Mouse (Mus musculus) hindbrain, postnatal 0 days (tissue): Measurements from ENCODE around the gene Eml4. TPM values are rescaled to one million over a fixed set of nuclear protein-coding genes. Genes with fewer than 3 reads are reported as not detected.

Experiments
- ATAC-seq: fragments of 200-750 bp; cut with Nextera tagmentation; 2 replicates; pipeline ENCODE4 v1.8.0; 2017; ENCODE audit warnings: mild to moderate bottlenecking, moderate TSS enrichment, moderate library complexity
- DNase-seq: peaks from one replicate; pipeline ENCODE4 v3.0.0-alpha.2; 2015; ENCODE audit warnings: low spot score
- H3K27ac ChIP-seq: fragments of 300-500 bp; sonication (generic); 2 replicates; pipeline ENCODE4 v1.5.1; 2014; ENCODE audit warnings: mild to moderate bottlenecking
- H3K27me3 ChIP-seq: fragments of 300-500 bp; sonication (generic); 2 replicates; pipeline ENCODE4 v1.6.1; 2014; ENCODE audit warnings: low read length, mixed read lengths; ENCODE audit not compliant: insufficient read depth
- H3K36me3 ChIP-seq: fragments of 300-500 bp; sonication (generic); 2 replicates; pipeline ENCODE4 v1.6.1; 2014; ENCODE audit warnings: low read length, mixed read lengths; ENCODE audit not compliant: insufficient read depth
- H3K4me1 ChIP-seq: fragments of 300-500 bp; sonication (generic); 2 replicates; pipeline ENCODE4 v1.6.1; 2014; ENCODE audit warnings: antibody characterized with exemption, low read length, mixed read lengths; ENCODE audit not compliant: insufficient read depth
- H3K4me2 ChIP-seq: fragments of 300-500 bp; sonication (generic); 2 replicates; pipeline ENCODE4 v1.6.1; 2014; ENCODE audit warnings: low read depth, mild to moderate bottlenecking, low read length, moderate library complexity, mixed read lengths
- H3K4me3 ChIP-seq: fragments of 300-500 bp; sonication (generic); 2 replicates; pipeline ENCODE4 v1.5.1; 2014; ENCODE audit warnings: low read length
- H3K9ac ChIP-seq: fragments of 300-500 bp; sonication (generic); replicated peaks from 2 replicates; pipeline ENCODE4 v1.6.1; 2014; ENCODE audit warnings: mild to moderate bottlenecking, low read length, moderate library complexity, mixed read lengths
- H3K9me3 ChIP-seq: fragments of 300-500 bp; sonication (generic); 2 replicates; pipeline ENCODE4 v1.6.1; 2016; ENCODE audit warnings: low read length, mixed read lengths
- CTCF ChIP-seq: IDR thresholded peaks from 2 replicates; pipeline ENCODE4 v1.5.1; 2016; ENCODE audit warnings: antibody characterized with exemption, control low read depth, low read depth
- WGBS: fragments of 180-500 bp; shearing (Covaris S2); extraction: QIAGEN DNeasy Blood & Tissue Kit; methylation state at CpG from one replicate; pipeline ENCODE4 v1.1.7; 2014; 5-methylcytosine and 5-hydroxymethylcytosine counted together
- polyA plus RNA-seq: library from polyadenylated mRNA; unstranded; fragments of >200 nt; fragmentation: Nextera tagmentation; extraction: Ambion mirVana; gene quantifications from 2 replicates; pipeline ENCODE4 v1.2.1, GENCODE M21; 2015
- total RNA-seq: library from RNA; depleted of rRNA; stranded (reverse); fragments of >200 nt; gene quantifications from 2 replicates; pipeline ENCODE4 v1.2.3, GENCODE M21; 2014

The Eml4 gene
- total and polyA plus RNA-seq, 2 experiments from 2014 or later, result 20.2 to 42.9 TPM

DNA sequence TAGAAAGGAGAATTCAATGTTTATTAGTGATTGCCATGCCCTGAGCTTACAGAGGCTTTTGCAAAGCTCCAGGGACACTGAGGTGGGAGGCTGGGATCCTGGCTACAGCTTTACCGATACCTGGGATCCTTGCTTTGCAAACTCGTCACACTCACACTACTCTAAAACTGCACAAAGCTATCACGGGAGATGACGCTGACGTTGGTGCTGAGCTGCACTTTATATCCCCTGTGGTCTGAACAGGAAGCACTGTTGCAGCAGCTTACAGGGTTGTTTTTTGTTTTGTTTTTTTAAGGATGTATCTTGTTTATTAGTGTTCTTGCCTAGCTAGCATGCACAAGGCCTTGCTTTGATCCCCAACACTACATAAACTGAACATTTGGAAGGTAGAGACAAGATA is 102.9 kb downstream of the Eml4 start:
- peaks cover 34% of the 10 kb centered on the region for H3K36me3 ChIP-seq
- TF ChIP-seq CTCF, result no peak

DNA sequence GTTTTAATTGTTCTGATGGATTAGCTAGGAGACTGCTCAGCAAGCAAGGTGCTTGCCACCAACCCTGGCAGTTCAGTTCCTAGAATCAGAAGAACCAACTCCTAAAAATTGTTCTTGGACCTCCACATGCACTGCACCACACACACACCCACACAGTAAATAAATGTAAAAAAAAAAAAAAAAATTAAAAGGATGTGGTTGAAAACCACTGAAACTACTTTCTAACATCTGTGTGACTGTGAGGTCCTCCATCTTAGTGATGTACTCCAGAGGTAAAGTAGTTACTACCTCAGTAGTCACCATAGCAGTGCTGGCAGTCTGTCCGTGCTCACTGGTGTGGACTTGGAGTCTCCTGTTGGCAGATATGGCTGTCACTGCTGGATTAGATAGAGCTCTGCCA is 106.5 kb downstream of the Eml4 start:
- no peaks in the 10 kb centered on the region for H3K27me3 ChIP-seq
- 82% methylated on average over 1 of the region's 1 CpGs for WGBS
- ATAC-seq (no peak), DNase-seq (no peak)
- TF ChIP-seq CTCF, result no peak
- H3K4me1 ChIP-seq, result no peaks in the 10 kb centered on the region
- H3K9me3 ChIP-seq, result no peaks in the 10 kb centered on the region
- H3K36me3 ChIP-seq, result peaks cover 34% of the 10 kb centered on the region
- no peak overlapping the region for H3K4me3 ChIP-seq
- no peak overlapping the region for H3K4me2 ChIP-seq
- H3K27ac ChIP-seq, result no peak overlapping the region
- no peak overlapping the region for H3K9ac ChIP-seq

More for the DNA sequence above, 102.9 kb downstream of the Eml4 start:
- no peak overlapping the region for H3K27ac ChIP-seq
- no peak overlapping the region for H3K4me2 ChIP-seq
- no peaks in the 10 kb centered on the region for H3K9me3 ChIP-seq
- no peaks in the 10 kb centered on the region for H3K27me3 ChIP-seq
- no peaks in the 10 kb centered on the region for H3K4me1 ChIP-seq
- DNase-seq (no peak), ATAC-seq (no peak)
- H3K9ac ChIP-seq, result no peak overlapping the region
- no peak overlapping the region for H3K4me3 ChIP-seq
- 81% methylated on average over 5 of the region's 5 CpGs for WGBS

DNA sequence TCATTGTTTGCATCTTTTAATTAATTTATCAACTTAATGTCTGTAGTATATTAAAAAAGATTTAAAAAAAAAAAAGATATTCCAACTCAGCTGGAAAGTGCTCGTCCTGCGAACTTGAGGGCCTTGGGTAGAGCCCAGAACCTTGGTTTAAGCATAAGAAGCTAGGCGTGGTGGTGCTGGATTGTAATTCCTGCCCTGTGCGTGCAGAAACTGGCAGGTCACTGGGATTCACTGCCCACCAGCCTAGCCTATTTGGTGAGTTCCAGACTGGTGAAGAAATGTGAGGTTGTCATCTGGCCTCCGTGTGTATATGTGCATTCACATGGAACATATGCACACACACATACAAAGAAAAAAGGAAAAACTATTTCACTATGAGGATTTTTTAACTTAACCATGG is 115.2 kb downstream of the Eml4 start:
- Histone ChIP-seq H3K9me3 (no peaks in the 10 kb centered on the region), H3K4me1 (no peaks in the 10 kb centered on the region), H3K4me2 (no peak overlapping the region), H3K4me3 (no peak overlapping the region), H3K9ac (no peak overlapping the region), H3K27me3 (no peaks in the 10 kb centered on the region), H3K27ac (no peak overlapping the region), H3K36me3 (peaks cover 21% of the 10 kb centered on the region)
- no peak for TF ChIP-seq CTCF
- WGBS, result 93% methylated on average over 5 of the region's 5 CpGs
- no peak for ATAC-seq
- no peak for DNase-seq

DNA sequence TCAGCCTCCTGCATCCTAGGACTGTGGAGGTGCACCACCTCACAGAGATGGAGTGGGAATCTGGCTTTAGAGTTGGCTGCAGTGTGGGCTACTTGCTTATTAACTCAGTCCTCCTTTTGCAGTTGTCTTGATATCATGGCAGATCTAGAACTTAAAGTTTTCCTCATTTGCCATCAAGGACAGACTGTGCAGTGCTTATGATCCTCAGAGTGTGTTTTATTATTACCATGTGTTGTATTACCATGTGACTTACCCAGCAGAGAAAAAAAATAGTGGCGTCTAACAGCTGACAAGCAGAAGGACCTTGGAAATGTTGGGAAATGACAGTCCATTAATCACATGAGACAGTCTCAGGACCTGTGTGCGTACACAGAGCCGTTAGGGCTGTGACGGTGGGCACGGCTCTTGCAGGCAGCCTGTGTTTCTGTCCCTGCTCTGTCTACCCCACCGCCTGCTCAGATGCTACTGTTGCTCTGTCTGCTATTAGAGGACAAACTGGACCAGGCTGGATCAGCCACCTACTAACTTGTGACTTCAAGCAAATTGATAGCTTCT is 116.0 kb downstream of the Eml4 start:
- TF ChIP-seq CTCF, result no peak
- H3K9me3 ChIP-seq, result no peaks in the 10 kb centered on the region
- no peak overlapping the region for H3K4me3 ChIP-seq
- no peaks in the 10 kb centered on the region for H3K4me1 ChIP-seq
- no peak for DNase-seq
- H3K27ac ChIP-seq, result no peak overlapping the region
- H3K27me3 ChIP-seq, result no peaks in the 10 kb centered on the region
- peaks cover 17% of the 10 kb centered on the region for H3K36me3 ChIP-seq
- no peak for ATAC-seq
- H3K9ac ChIP-seq, result no peak overlapping the region
- 73% methylated on average over 6 of the region's 6 CpGs for WGBS
- H3K4me2 ChIP-seq, result no peak overlapping the region

DNA sequence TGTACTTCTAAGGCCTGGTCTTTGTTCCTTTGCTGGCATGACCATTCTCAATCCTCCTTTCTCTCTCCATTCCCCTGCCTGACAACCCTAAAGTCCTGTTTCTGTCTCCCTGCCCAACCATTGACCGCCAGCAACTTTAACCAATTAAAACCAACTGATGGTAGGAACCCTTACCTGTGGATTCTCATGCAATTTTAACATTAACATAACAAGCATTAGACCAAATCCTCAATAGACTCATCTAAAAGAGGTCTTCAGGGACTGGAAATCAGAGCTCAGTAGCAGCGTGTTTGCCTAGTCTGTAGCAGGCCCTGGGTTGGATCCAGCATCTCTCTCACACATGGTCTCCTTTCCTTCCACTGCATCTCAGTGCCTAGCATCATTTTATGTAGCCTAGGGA is 118.9 kb downstream of the Eml4 start:
- TF ChIP-seq CTCF, result no peak
- DNase-seq (no peak), ATAC-seq (no peak)
- Histone ChIP-seq H3K27ac (no peak overlapping the region), H3K4me2 (no peak overlapping the region), H3K4me1 (no peaks in the 10 kb centered on the region), H3K36me3 (peaks cover 17% of the 10 kb centered on the region; the same call in 1 of the 2 replicates), H3K27me3 (no peaks in the 10 kb centered on the region), H3K4me3 (no peak overlapping the region), H3K9me3 (no peaks in the 10 kb centered on the region), H3K9ac (no peak overlapping the region)
- WGBS, result 81% methylated on average over 2 of the region's 2 CpGs

DNA sequence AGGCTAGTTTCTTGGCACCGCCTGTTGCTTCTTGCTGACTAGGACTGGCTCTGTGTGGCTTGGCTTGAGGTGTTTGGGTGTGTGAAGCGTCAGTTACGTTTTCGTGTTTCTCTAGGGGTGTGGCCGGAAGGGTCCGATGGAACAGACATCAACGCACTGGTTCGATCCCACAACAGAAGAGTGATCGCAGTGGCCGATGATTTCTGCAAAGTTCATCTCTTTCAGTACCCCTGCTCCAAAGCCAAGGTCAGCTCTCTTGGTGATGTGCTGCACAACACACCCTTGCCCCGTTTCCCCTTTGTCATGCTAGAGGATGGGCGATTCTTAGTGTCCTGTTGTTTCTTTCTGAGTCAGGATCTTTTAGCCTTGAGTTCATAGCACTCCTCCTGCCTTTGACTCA is 126.4 kb downstream of the Eml4 start:
- Histone ChIP-seq H3K4me3 (no peak overlapping the region), H3K4me2 (no peak overlapping the region), H3K4me1 (no peaks in the 10 kb centered on the region), H3K27me3 (no peaks in the 10 kb centered on the region), H3K9ac (no peak overlapping the region), H3K27ac (no peak overlapping the region), H3K36me3 (peaks cover 49% of the 10 kb centered on the region; the same call in 1 of the 2 replicates), H3K9me3 (no peaks in the 10 kb centered on the region)
- no peak for TF ChIP-seq CTCF
- DNase-seq (no peak), ATAC-seq (no peak)
- 96% methylated on average over 12 of the region's 12 CpGs for WGBS

DNA sequence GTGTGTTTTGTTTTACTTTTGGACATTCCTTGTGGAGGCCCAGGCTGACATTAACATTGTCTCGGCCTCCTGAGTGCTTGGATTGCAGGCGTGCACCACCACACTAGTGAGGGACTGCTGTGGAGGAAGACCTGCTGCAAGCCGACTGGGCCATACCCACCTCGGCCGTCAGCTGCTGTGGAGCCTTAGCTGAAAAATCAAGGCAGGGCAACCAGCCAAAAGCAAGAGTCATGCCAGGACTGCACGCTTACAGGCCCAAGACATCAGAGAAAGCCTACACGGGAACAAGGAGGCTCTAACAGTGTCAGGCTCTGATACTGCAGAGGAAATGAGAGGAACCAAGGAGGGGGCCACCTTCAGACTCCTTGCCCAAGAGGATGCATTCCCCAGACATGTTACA is 130.8 kb downstream of the Eml4 start:
- 48% methylated on average over 7 of the region's 7 CpGs for WGBS
- H3K36me3 ChIP-seq, result peaks cover 32% of the 10 kb centered on the region; the same call in 1 of the 2 replicates
- DNase-seq (peak; percentile 25), ATAC-seq (peak; percentile 61)
- no peaks in the 10 kb centered on the region for H3K27me3 ChIP-seq
- no peaks in the 10 kb centered on the region for H3K4me1 ChIP-seq
- no peak overlapping the region for H3K4me2 ChIP-seq
- H3K27ac ChIP-seq, result no peak overlapping the region
- H3K9ac ChIP-seq, result no peak overlapping the region
- no peak overlapping the region for H3K4me3 ChIP-seq
- no peaks in the 10 kb centered on the region for H3K9me3 ChIP-seq
- no peak for TF ChIP-seq CTCF
